In the genomic region with DNA sequence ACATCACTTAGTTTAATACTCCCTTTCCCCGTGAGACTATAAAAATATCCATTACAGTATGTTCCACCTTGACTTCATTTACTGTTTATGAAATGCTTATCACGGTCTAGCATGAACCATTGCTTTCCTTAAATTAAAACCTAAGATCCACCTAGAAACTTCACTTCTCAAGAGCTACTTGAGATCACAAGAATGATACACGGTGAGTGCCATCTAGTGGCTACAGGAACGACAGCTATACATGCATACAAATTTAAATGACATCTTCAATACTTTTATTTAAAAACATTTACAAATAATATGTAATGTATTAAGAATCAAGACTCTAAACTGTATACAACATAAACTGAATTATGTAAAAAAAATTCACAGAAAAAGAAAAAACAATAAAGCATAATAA, we compare ENCODE assay signal across 9 mouse cellular contexts. TPM values are rescaled to one million over a fixed set of nuclear protein-coding genes. Genes with fewer than 3 reads are reported as not detected.
A peak's percentile ranks its signal among the peaks of the same experiment; 100 is the strongest.
DNase-seq lines count a peak whose midpoint lies in the region; ATAC-seq and TF ChIP-seq lines count a peak whose summit lies in the region.
"Had no signal": no experiment of that assay in that cellular context is flagged by ENCODE, and none has a peak within 500 bp of the region (broad histone marks: within the 10 kb centered on the region; RNA-seq: fewer than 3 reads in every experiment).

No protein-coding gene starts in this region.

- no peak overlapping the region for H3K4me2 ChIP-seq in CH12.LX (ENCODE audit: insufficient read depth, low read depth, poor library complexity, severe bottlenecking)
- H3K4me2 ChIP-seq: embryonic facial prominence, embryonic 13.5 days; liver, embryonic 15.5 days had no signal

- no peak overlapping the region for H3K9ac ChIP-seq in CH12.LX (ENCODE audit: insufficient read depth, low read depth)
- H3K9ac ChIP-seq: embryonic facial prominence, embryonic 13.5 days; liver, embryonic 15.5 days had no signal

- H3K4me1 ChIP-seq in CH12.LX (ENCODE audit: control insufficient read depth in 1 of 2, insufficient read depth in 2 of 2) = peaks cover 0 to 25% of the 10 kb centered on the region in 2 experiments; a peak in 2 of 4 replicates
- H3K4me1 ChIP-seq: embryonic facial prominence, embryonic 13.5 days had no signal

- peak; percentile 33 to 51 for DNase-seq in heart, postnatal 10 days
- DNase-seq in heart, adult 8-10 months (ENCODE audit: low spot score) = no peak
- DNase-seq in 3T3-L1 (ENCODE audit: low read depth, low spot score) = peak; percentile 80
- peak; percentile 59 for DNase-seq in CH12.LX (ENCODE audit: extremely low read depth)
- DNase-seq in right cerebral cortex, postnatal 10 days (ENCODE audit: low spot score in 2 of 2) = peak; percentile 36 to 42
- no peak for DNase-seq in adrenal gland, adult 2 months

- H3K27me3 ChIP-seq in CH12.LX (replicated peaks) = no peaks in the 10 kb centered on the region
- H3K27me3 ChIP-seq: embryonic facial prominence, embryonic 13.5 days; liver, embryonic 15.5 days had no signal

- H3K27ac ChIP-seq in CH12.LX (ENCODE audit: insufficient read depth, low read depth) = no peak overlapping the region
- H3K27ac ChIP-seq: embryonic facial prominence, embryonic 13.5 days; liver, embryonic 15.5 days had no signal

- intact Hi-C loops in heart, postnatal 10 days (cut with DNase I) = loop anchor here (1.0 kb wide), 1 partner anchor 64 kb away; no protein-coding TSS in a partner anchor

- in situ Hi-C loops in CH12.LX (cut with MboI; ENCODE audit: low pct_ligation_motif_present, low pct_unique_long_range_greater_than_20kb, low sequenced_read_pairs) = loop anchor here (10.0 kb wide), 1 partner anchor 59 kb away; no protein-coding TSS in a partner anchor

- no peak overlapping the region for H3K4me3 ChIP-seq in CH12.LX (replicated peaks in 1 of 3; ENCODE audit: low read depth in 2 of 3, low read length in 2 of 3, poor library complexity in 1 of 3)
- H3K4me3 ChIP-seq: embryonic facial prominence, embryonic 13.5 days; liver, embryonic 15.5 days had no signal

- H3K36me3 ChIP-seq in CH12.LX (replicated peaks in 1 of 2; ENCODE audit: control insufficient read depth in 1 of 2, insufficient read depth in 1 of 2, low read length in 1 of 2) = peaks cover 0 to 19% of the 10 kb centered on the region in 2 experiments

- no peaks in the 10 kb centered on the region for H3K9me3 ChIP-seq in CH12.LX (replicated peaks; ENCODE audit: low read length)
- H3K9me3 ChIP-seq: embryonic facial prominence, embryonic 13.5 days; liver, embryonic 15.5 days had no signal

- no peak for TF ChIP-seq POLR2A in CH12.LX (IDR thresholded peaks at IDR 0.05; ENCODE audit: low read depth, low read length)

- dilution Hi-C loops in CH12.LX (cut with MboI; ENCODE audit: extremely low pct_ligation_motif_present, extremely low pct_unique_long_range_greater_than_20kb, low sequenced_read_pairs) = no loop called here

- peak; percentile 53 to 56; a peak in 2 of 4 replicates for ATAC-seq in hematopoietic stem cell, adult 5-6 weeks (replicated peaks in 1 of 2; ENCODE audit: insufficient read depth in 1 of 2, low FRiP score in 2 of 2, low TSS enrichment in 1 of 2, low read depth in 1 of 2, poor library complexity in 2 of 2, severe bottlenecking in 2 of 2)

- TF ChIP-seq RAD21 in CH12.LX (IDR thresholded peaks at IDR 0.05; ENCODE audit: low read depth, low read length) = peak; percentile 75

- peak in 1 of 2 experiments; percentile 84; a peak in 2 of 4 replicates for TF ChIP-seq CTCF in CH12.LX (conservative IDR thresholded peaks at IDR 0.05 in 1 of 2, IDR thresholded peaks at IDR 0.05 in 1 of 2; ENCODE audit: low read depth in 2 of 2, low read length in 2 of 2)

- H3K79me2 ChIP-seq in CH12.LX (replicated peaks; ENCODE audit: control insufficient read depth, extremely low read depth, insufficient read depth, poor library complexity, severe bottlenecking) = peaks cover 37% of the 10 kb centered on the region

- TF ChIP-seq EP300 in CH12.LX (IDR thresholded peaks at IDR 0.05; ENCODE audit: low read length) = no peak

TF ChIP-seq in CH12.LX, 34 proteins besides CTCF, POLR2A, EP300 and RAD21:
- TF ChIP-seq ZMIZ1 (IDR thresholded peaks at IDR 0.05; ENCODE audit: low read depth, low read length) (no peak), POLR2AphosphoS2 (IDR thresholded peaks at IDR 0.05; ENCODE audit: low read depth, low read length) (no peak), SMC3 (IDR thresholded peaks at IDR 0.05; ENCODE audit: low read depth, low read length) (peak; percentile 62), SIN3A (IDR thresholded peaks at IDR 0.05; ENCODE audit: low read length) (no peak), MAFK (IDR thresholded peaks at IDR 0.05; ENCODE audit: insufficient replicate concordance, low read length) (no peak), NRF1 (IDR thresholded peaks at IDR 0.05; ENCODE audit: low read depth, low read length) (no peak), JUN (IDR thresholded peaks at IDR 0.05; ENCODE audit: insufficient read depth, low read depth, low read length) (no peak), RCOR1 (conservative IDR thresholded peaks at IDR 0.05; ENCODE audit: low read depth, low read length) (no peak)

RNA-seq across cellular contexts. Expression of gene Gabpb1, which starts 12.7 kb away (rescaled TPM):
- 10 to 100 TPM; 20.9 to 24.3 TPM for total RNA-seq in heart, postnatal 10 days (2021)
- total RNA-seq in heart, adult 8-10 months (2022) = 10 to 100 TPM in 3 of 4 experiments, 1 to 10 TPM in 1; 9.6 to 17.7 (median 14.0) TPM
- total RNA-seq in CH12.LX (2012; rRNA removed) (23.9 and 25.5 TPM in 2 replicates), CH12.LX (2014; rRNA removed) (50.1 and 56.8 TPM in 2 replicates)
- polyA plus RNA-seq in CH12.LX (2012; ENCODE audit: insufficient read length, low read depth) = 50.2 and 52.1 TPM in 2 replicates
- 71.6 and 85.9 TPM in 2 replicates for total RNA-seq in hematopoietic stem cell, adult 5-6 weeks (2017)
- 10 to 100 TPM; 14.9 to 22.3 TPM for total RNA-seq in adrenal gland, adult 2 months (2021)
- 1.9 and 4.1 TPM in 2 replicates for polyA plus RNA-seq in adrenal gland, adult 2 months (2012; rRNA removed)

RNA-seq across cellular contexts. Expression of gene Usp8, which starts 43.6 kb away (rescaled TPM):
- 10 to 100 TPM; 32.1 to 36.2 TPM for total RNA-seq in heart, postnatal 10 days (2021)
- 10 to 100 TPM; 25.9 to 29.4 (median 27.3) TPM for total RNA-seq in heart, adult 8-10 months (2022)
- total RNA-seq in CH12.LX (2012; rRNA removed) (24.2 TPM in 2 replicates), CH12.LX (2014; rRNA removed) (23.5 and 24.1 TPM in 2 replicates)
- polyA plus RNA-seq in CH12.LX (2012; ENCODE audit: insufficient read length, low read depth) = 41.5 and 43.0 TPM in 2 replicates
- 60.9 and 76.4 TPM in 2 replicates for total RNA-seq in hematopoietic stem cell, adult 5-6 weeks (2017)
- total RNA-seq in adrenal gland, adult 2 months (2021) = 10 to 100 TPM; 72.7 to 79.8 TPM
- 10.8 and 13.2 TPM in 2 replicates for polyA plus RNA-seq in adrenal gland, adult 2 months (2012; rRNA removed)

RNA-seq across cellular contexts. Expression of gene Hdc, which starts 44.4 kb away (rescaled TPM):
- 1 to 10 TPM; 2.6 to 2.7 TPM for total RNA-seq in heart, postnatal 10 days (2021)
- 1 to 10 TPM in 2 of 4 experiments, under 1 TPM in 2; 0.46 to 4.2 (median 1.2) TPM for total RNA-seq in heart, adult 8-10 months (2022)
- total RNA-seq in CH12.LX (2012; rRNA removed) (0.80 and 1.8 TPM in 2 replicates), CH12.LX (2014; rRNA removed) (1.5 and 2.9 TPM in 2 replicates)
- polyA plus RNA-seq in CH12.LX (2012; ENCODE audit: insufficient read length, low read depth) = 1.1 and 1.6 TPM in 2 replicates
- 8.3 and 24.1 TPM in 2 replicates for total RNA-seq in hematopoietic stem cell, adult 5-6 weeks (2017)
- 10 to 100 TPM in 1 of 2 experiments, 1 to 10 TPM in 1; 2.0 to 51.8 TPM for total RNA-seq in adrenal gland, adult 2 months (2021)
- polyA plus RNA-seq in adrenal gland, adult 2 months (2012; rRNA removed) = 6.9 and 10.2 TPM in 2 replicates

Comparison
In these comparisons a context has a peak if more than half of its experiments do, and no peak if none do; other contexts are left out.
1. DNase-seq: peak in heart, postnatal 10 days (2 of 2), 3T3-L1 (single experiment), CH12.LX (single experiment) and right cerebral cortex, postnatal 10 days (2 of 2); none in heart, adult 8-10 months (single experiment) and adrenal gland, adult 2 months (single experiment).